7 mouse cellular contexts compared by ENCODE assay signal in genomic region chr4:155409058-155409776, GRCm38 (mm10). TPM values are rescaled to one million over a fixed set of nuclear protein-coding genes. Genes with fewer than 3 reads are reported as not detected.
A peak's percentile ranks its signal among the peaks of the same experiment; 100 is the strongest.
DNase-seq lines count a peak whose midpoint lies in the region; ATAC-seq lines count a peak whose summit lies in the region.

Gene Cfap74, plus strand, starts transcription at chr4:155409190.

- peak; percentile 69 for ATAC-seq in megakaryocyte progenitor cell, adult 5-6 weeks (replicated peaks; ENCODE audit: poor library complexity)

- DNase-seq in adrenal gland, adult 18-20 months (ENCODE audit: low spot score in 2 of 2), result peak; percentile 56 to 66
- peak; percentile 96 for DNase-seq in embryo, embryonic 10 days (ENCODE audit: low spot score)
- peak; percentile 84 for DNase-seq in gastrocnemius, postnatal 14 days
- peak; percentile 61 for DNase-seq in induced T-regulatory cell, adult 2 months (ENCODE audit: low read depth)
- peak; percentile 67 to 81 for DNase-seq in left cerebral cortex, adult 8-10 months (ENCODE audit: low spot score in 2 of 2)
- DNase-seq in right cerebral cortex, postnatal 25 days, result peak; percentile 88

- intact Hi-C loops in gastrocnemius, postnatal 14 days (cut with DNase I; ENCODE audit: low total_unique reads), result no loop called here

RNA-seq across cellular contexts. Expression of gene Cfap74, which starts in this region (rescaled TPM):
- total RNA-seq in adrenal gland, adult 18-20 months (2021), result 1 to 10 TPM in 1 of 2 experiments, under 1 TPM in 1; 0.63 to 1.6 TPM
- under 1 TPM; 0.62 to 0.66 TPM for total RNA-seq in gastrocnemius, postnatal 14 days (2021)
- 10 to 100 TPM; 13.3 to 18.2 (median 15.7) TPM for total RNA-seq in left cerebral cortex, adult 8-10 months (2022)
- 0.22 TPM in 1 of 2 replicates, not detected in the other for total RNA-seq in megakaryocyte progenitor cell, adult 5-6 weeks (2015)
- 0.47 TPM in 1 of 2 replicates, not detected in the other for total RNA-seq in megakaryocyte progenitor cell, adult 5-6 weeks (2017)

Comparison
In these comparisons a context has a peak if more than half of its experiments do, and no peak if none do; other contexts are left out.
1. Peak in every context shown above with its lines: DNase-seq and ATAC-seq.
2. RNA of gene Cfap74 (total RNA-seq): 13.3 to 18.2 TPM in left cerebral cortex, adult 8-10 months; 0.63 to 1.6 TPM in adrenal gland, adult 18-20 months, 0.62 to 0.66 TPM in gastrocnemius, postnatal 14 days and 0.22 to 0.47 TPM in megakaryocyte progenitor cell, adult 5-6 weeks; every median in the first group is over 4 times any median in the second.
3. Peak in DNase-seq in gastrocnemius, postnatal 14 days; RNA of the gene not detected or under 1 TPM.
4. Peak in ATAC-seq in megakaryocyte progenitor cell, adult 5-6 weeks; RNA of the gene not detected or under 1 TPM.